Mouse (Mus musculus) ovary, adult 10 weeks (tissue): Measurements from ENCODE around the gene Arih1. TPM values are rescaled to one million over a fixed set of nuclear protein-coding genes. Genes with fewer than 3 reads are reported as not detected.

ENCODE experiments used
- polyA plus RNA-seq: library from polyadenylated mRNA; stranded (reverse); fragments of 350-450 nt; fragmentation: Illumina TruSeq; extraction: RNeasy Lipid Tissue Mini Kit (QIAGEN cat#74804); gene quantifications from one replicate; pipeline ENCODE4 v1.2.3, GENCODE M21; 2014

The Arih1 gene
- polyA plus RNA-seq, result 175 TPM

GRCm38 (mm10) chr9:59486549-59487065 is at the start of gene Arih1:
Gene Arih1, minus strand, starts transcription at chr9:59486618.

GRCm38 (mm10) chr9:59353253-59353639 is 133.2 kb downstream of the Arih1 start, which contains the start of gene Bbs4:
Gene Bbs4, minus strand, starts transcription at chr9:59353508.

Other genes starting within 250 kb of the Arih1 start
- 54.2 TPM for gene Adpgk, start 195.1 kb downstream of the Arih1 start, polyA plus RNA-seq
- gene Bbs4, start 133.1 kb downstream of the Arih1 start, polyA plus RNA-seq, result 25.5 TPM
- gene Hexa, start 52.9 kb upstream of the Arih1 start, polyA plus RNA-seq, result 31.2 TPM
- 0.86 TPM for gene Tmem202, start 53.2 kb upstream of the Arih1 start, polyA plus RNA-seq
- gene Celf6, start 91.3 kb upstream of the Arih1 start, polyA plus RNA-seq, result not detected
- gene Parp6, start 130.7 kb upstream of the Arih1 start, polyA plus RNA-seq, result 17.6 TPM
- 28.9 TPM for gene Pkm, start 169.8 kb upstream of the Arih1 start, polyA plus RNA-seq
- gene Gramd2, start 193.5 kb upstream of the Arih1 start, polyA plus RNA-seq, result 1.1 TPM